Mouse (Mus musculus) testis, adult 2 months (tissue): ENCODE measurements around the gene Otp. TPM values are rescaled to one million over a fixed set of nuclear protein-coding genes. Genes with fewer than 3 reads are reported as not detected.

Experiments used
- H3K27ac ChIP-seq: fragments of 200-500 bp; 2 replicates; pipeline ENCODE4 v1.5.1; 2012; ENCODE audit warnings: low read depth, low read length; ENCODE audit not compliant: control insufficient read depth, insufficient read depth
- H3K27me3 ChIP-seq: fragments of 200-500 bp; 2 replicates; pipeline ENCODE4 v1.6.1; 2012; ENCODE audit warnings: mild to moderate bottlenecking, low read length, moderate library complexity; ENCODE audit not compliant: control insufficient read depth, insufficient read depth
- H3K36me3 ChIP-seq: fragments of 200-500 bp; 2 replicates; pipeline ENCODE4 v1.6.1; 2012; ENCODE audit warnings: mild to moderate bottlenecking, low read length; ENCODE audit not compliant: control insufficient read depth, insufficient read depth
- H3K4me1 ChIP-seq: fragments of 200-500 bp; 2 replicates; pipeline ENCODE4 v1.6.1; 2012; ENCODE audit warnings: low read length; ENCODE audit not compliant: control insufficient read depth, insufficient read depth
- H3K4me3 ChIP-seq: fragments of 200-500 bp; 2 replicates; pipeline ENCODE4 v1.5.1; 2012; ENCODE audit warnings: low read depth, mild to moderate bottlenecking, low read length, moderate library complexity, mixed read lengths; ENCODE audit not compliant: control insufficient read depth
- CTCF ChIP-seq: fragments of 200-500 bp; IDR thresholded peaks from 2 replicates; pipeline ENCODE4 v1.5.1; 2012; ENCODE audit warnings: low read depth, mild to moderate bottlenecking, inconsistent platforms, low read length, moderate library complexity; ENCODE audit not compliant: control insufficient read depth, insufficient read depth, insufficient replicate concordance
- POLR2A ChIP-seq: fragments of 200-500 bp; IDR thresholded peaks from 2 replicates; pipeline ENCODE4 v1.6.1; 2012; ENCODE audit warnings: low read depth, mild to moderate bottlenecking, inconsistent platforms, low read length, moderate library complexity; ENCODE audit not compliant: control insufficient read depth
- polyA plus RNA-seq: library from polyadenylated mRNA; depleted of rRNA; stranded (reverse); fragments of >200 nt; gene quantifications from 2 replicates; pipeline ENCODE4 v1.2.3, GENCODE M21; 2012; rRNA removed

Gene Otp
- not detected in 2 replicates for polyA plus RNA-seq

GRCm38 (mm10) chr13:94875396-94875880, at the start of gene Otp:
Gene Otp, plus strand, starts transcription at chr13:94875602.
- no peak within 1 kb of the TSS for H3K4me3 ChIP-seq
- no peak within 1 kb of the TSS for H3K27ac ChIP-seq
- H3K27me3 ChIP-seq = peaks cover 21% of the 10 kb centered on the region
- peaks cover 4% of the 10 kb centered on the region for H3K4me1 ChIP-seq
- TF ChIP-seq POLR2A (no peak), CTCF (no peak)
- H3K36me3 ChIP-seq = no peaks in the 10 kb centered on the region

DNA sequence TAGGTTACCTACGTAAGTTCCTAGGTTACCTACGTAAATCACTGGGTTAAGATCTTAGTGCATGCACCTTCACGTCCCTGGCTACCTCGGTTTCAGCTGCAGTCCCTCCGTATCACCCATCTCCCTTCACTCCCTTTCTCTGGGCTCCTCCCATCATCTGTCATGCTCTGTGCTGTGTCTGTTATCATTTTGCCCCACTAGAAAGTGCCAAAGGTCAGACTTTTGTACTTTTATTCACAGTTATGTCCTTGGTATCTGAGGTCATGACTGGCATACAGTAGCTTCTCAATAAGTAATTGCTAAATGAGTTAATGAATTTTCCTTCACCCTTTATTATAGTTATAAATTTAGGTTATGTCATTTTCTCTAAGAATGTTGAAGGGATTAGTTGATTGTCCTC, 49.0 kb upstream of the Otp start:
- H3K27ac ChIP-seq = no peak overlapping the region
- H3K36me3 ChIP-seq = 0 out of 2 replicates have a peak, but pooled peaks cover 2% of the 10 kb centered on the region
- TF ChIP-seq POLR2A (no peak), CTCF (no peak)
- H3K27me3 ChIP-seq = no peaks in the 10 kb centered on the region
- peaks cover 5% of the 10 kb centered on the region for H3K4me1 ChIP-seq
- H3K4me3 ChIP-seq = no peak overlapping the region

DNA sequence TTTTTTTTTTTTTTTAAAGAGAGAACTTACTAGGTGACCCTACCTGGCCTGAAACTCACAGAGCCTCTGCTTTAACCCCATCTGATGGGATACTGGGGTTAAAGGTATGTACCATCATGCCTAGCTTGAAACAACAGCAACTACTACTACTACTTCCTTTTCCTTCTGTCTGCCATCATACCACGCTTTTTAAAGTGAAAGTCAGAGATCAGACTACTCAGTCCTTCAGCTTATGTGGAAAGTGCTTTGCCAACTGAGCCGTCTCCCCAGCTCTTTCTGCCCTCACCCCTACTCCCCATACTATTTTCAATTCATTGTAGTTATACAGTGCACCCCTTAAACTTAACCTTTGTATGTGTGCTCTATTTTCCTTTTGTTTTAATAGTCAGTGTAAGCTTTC, 48.4 kb upstream of the Otp start:
- TF ChIP-seq POLR2A (no peak), CTCF (no peak)
- no peak overlapping the region for H3K27ac ChIP-seq
- H3K4me1 ChIP-seq = peaks cover 5% of the 10 kb centered on the region
- H3K4me3 ChIP-seq = no peak overlapping the region
- H3K27me3 ChIP-seq = no peaks in the 10 kb centered on the region
- H3K36me3 ChIP-seq = 0 out of 2 replicates have a peak, but pooled peaks cover 2% of the 10 kb centered on the region

- Histone ChIP-seq H3K27me3 (no peaks in the 10 kb centered on the region), H3K27ac (no peak overlapping the region), H3K36me3 (0 out of 2 replicates have a peak, but pooled peaks cover 2% of the 10 kb centered on the region), H3K4me1 (peaks cover 5% of the 10 kb centered on the region), H3K4me3 (no peak overlapping the region)
- TF ChIP-seq POLR2A (no peak), CTCF (no peak)
Measured at GRCm38 (mm10) chr13:94827847-94828246, 47.6 kb upstream of the Otp start.

GRCm38 (mm10) chr13:94838047-94838720, 37.2 kb upstream of the Otp start:
- Histone ChIP-seq H3K27me3 (no peaks in the 10 kb centered on the region), H3K4me3 (no peak overlapping the region), H3K4me1 (no peaks in the 10 kb centered on the region), H3K36me3 (peaks cover 2% of the 10 kb centered on the region), H3K27ac (no peak overlapping the region)
- no peak for TF ChIP-seq CTCF
- no peak for TF ChIP-seq POLR2A

GRCm38 (mm10) chr13:94838756-94839337, 36.6 kb upstream of the Otp start:
- Histone ChIP-seq H3K27me3 (no peaks in the 10 kb centered on the region), H3K36me3 (no peaks in the 10 kb centered on the region; the same call in 1 of the 2 replicates), H3K27ac (no peak overlapping the region), H3K4me1 (no peaks in the 10 kb centered on the region), H3K4me3 (no peak overlapping the region)
- TF ChIP-seq POLR2A = no peak

DNA sequence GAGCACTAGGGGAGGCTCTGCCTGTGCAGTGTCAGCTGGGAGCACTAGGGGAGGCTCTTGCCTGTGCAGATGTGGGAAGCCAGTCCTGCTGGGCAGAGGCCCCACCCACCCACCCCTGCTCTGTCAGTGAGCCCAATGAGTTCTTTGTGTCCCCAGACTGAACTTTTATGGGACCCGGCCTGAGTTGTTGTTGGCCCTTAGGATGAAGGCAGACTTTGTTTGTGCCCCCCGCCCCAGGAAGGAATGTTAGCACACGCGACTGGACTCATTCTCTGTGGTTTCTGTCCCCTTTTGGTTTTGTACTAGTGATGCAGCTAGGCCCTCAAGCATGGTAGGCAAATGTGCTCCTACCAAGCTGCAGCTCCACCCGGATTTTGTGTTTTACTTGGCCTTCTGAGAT, 32.2 kb upstream of the Otp start:
- Histone ChIP-seq H3K27ac (no peak overlapping the region), H3K4me3 (no peak overlapping the region), H3K27me3 (no peaks in the 10 kb centered on the region), H3K36me3 (no peaks in the 10 kb centered on the region; the same call in 1 of the 2 replicates), H3K4me1 (no peaks in the 10 kb centered on the region)
- TF ChIP-seq CTCF (no peak), POLR2A (no peak)

DNA sequence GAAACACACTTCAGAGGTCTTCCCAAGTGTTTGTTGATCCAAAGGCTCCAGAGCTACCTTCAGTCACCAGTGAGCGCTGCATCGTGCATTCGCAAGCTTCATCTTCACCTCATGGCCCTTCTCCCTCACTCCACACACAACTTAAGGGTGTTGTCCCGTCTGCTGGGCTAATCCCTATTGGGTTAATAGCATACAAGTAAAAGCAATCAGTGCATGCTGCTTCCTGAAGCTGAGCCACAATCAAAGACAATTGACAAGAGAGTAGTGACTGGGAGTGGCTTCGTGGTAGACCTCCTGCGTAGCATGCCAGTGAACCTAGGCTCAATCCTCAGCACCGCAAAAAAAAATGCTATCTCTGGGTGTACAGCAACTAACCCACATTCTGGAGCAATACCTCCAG, 27.5 kb upstream of the Otp start:
- H3K27ac ChIP-seq = no peak overlapping the region
- H3K4me1 ChIP-seq = no peaks in the 10 kb centered on the region
- H3K4me3 ChIP-seq = no peak overlapping the region
- no peak for TF ChIP-seq POLR2A
- TF ChIP-seq CTCF = no peak
- H3K36me3 ChIP-seq = no peaks in the 10 kb centered on the region
- no peaks in the 10 kb centered on the region for H3K27me3 ChIP-seq
